Mouse (Mus musculus) urinary bladder, postnatal 4 days (tissue): ENCODE measurements around the gene Dpyd.

Source experiments
- DNase-seq, 2 experiments: peaks; one replicate each; pipeline ENCODE4 v3.0.0; 2021 to 2022; ENCODE audit warnings: low spot score in 2 of 2

Gene Dpyd

GRCm38 (mm10) chr3:118561554-118562310, at the start of gene Dpyd:
Dpyd (plus strand) TSS chr3:118562129.
- DNase-seq = peak; percentile 67 to 79

- no peak for DNase-seq
Measured at GRCm38 (mm10) chr3:118537676-118538075, 24.3 kb upstream of the Dpyd start.

DNA sequence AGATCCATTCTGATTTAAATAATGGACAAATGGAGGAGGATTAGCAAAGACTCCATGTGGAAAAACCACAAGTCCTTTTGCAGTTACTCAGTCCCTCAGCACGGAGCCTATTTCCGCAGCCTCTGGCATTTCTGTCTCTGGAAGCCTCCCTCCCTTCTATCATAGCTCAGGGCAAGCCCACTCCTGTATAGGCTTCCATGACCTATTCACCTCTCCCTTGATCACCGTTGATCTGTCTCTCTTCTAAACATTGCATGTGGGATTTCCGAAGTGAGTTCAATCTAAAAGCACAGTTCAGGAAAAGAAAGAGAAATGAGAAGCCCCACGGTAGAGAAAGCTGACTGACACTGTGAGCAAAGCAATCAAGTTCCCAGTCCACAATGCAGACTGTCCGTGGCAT, 20.2 kb upstream of the Dpyd start:
- DNase-seq = no peak

- no peak for DNase-seq
Measured at GRCm38 (mm10) chr3:118547551-118548210, 14.2 kb upstream of the Dpyd start.

- DNase-seq = no peak
Measured at GRCm38 (mm10) chr3:118557605-118558004, 4.3 kb upstream of the Dpyd start.

DNA sequence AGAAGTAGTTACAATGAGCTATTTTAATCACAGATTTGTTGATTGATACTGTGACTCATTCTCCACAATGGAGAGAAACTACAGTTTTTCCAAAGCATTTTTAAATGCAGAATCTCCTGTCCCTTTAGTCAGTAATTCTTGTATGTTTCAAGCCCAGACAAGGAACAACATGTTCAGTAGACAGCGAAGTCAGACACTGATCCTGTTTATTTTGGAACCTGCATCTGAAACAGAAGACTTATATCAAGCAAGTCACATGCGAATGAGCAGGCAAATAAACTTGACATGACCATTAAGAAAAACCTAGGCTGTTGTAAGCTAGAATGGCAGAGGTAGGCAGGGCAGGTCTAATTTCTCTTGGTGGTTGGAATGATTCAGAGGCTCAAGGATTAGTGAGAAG, 2.0 kb upstream of the Dpyd start:
- DNase-seq = no peak

DNA sequence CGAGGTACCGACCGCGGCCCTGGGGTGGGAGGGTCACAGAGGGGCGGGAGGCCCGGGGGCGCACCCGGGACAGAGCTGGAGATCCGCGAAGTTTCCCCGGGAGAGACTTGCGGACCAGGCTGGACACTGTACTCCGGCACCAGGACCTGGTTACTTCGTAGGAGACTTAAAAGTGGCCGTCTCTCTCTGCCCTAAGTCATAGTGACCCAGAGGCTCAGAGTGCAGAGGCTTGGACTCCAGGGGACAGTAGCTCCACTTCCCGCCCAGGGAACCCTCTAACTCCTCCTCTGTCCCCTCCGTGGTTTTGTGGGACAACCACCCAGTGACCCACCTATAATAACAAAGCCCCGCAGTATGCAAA, 362 bp downstream of the Dpyd start:
- DNase-seq = no peak

- no peak for DNase-seq
Measured at GRCm38 (mm10) chr3:118566779-118567178, 4.8 kb downstream of the Dpyd start.

GRCm38 (mm10) chr3:118570197-118570596, 8.3 kb downstream of the Dpyd start:
- no peak for DNase-seq

GRCm38 (mm10) chr3:118590559-118590958, 28.6 kb downstream of the Dpyd start:
- no peak for DNase-seq

GRCm38 (mm10) chr3:118594864-118595263, 32.9 kb downstream of the Dpyd start:
- DNase-seq = no peak

- DNase-seq = no peak
Measured at GRCm38 (mm10) chr3:118595693-118596092, 33.8 kb downstream of the Dpyd start.

GRCm38 (mm10) chr3:118601689-118602640, 40.0 kb downstream of the Dpyd start:
- DNase-seq = no peak

GRCm38 (mm10) chr3:118608708-118609107, 46.8 kb downstream of the Dpyd start:
- DNase-seq = no peak

DNA sequence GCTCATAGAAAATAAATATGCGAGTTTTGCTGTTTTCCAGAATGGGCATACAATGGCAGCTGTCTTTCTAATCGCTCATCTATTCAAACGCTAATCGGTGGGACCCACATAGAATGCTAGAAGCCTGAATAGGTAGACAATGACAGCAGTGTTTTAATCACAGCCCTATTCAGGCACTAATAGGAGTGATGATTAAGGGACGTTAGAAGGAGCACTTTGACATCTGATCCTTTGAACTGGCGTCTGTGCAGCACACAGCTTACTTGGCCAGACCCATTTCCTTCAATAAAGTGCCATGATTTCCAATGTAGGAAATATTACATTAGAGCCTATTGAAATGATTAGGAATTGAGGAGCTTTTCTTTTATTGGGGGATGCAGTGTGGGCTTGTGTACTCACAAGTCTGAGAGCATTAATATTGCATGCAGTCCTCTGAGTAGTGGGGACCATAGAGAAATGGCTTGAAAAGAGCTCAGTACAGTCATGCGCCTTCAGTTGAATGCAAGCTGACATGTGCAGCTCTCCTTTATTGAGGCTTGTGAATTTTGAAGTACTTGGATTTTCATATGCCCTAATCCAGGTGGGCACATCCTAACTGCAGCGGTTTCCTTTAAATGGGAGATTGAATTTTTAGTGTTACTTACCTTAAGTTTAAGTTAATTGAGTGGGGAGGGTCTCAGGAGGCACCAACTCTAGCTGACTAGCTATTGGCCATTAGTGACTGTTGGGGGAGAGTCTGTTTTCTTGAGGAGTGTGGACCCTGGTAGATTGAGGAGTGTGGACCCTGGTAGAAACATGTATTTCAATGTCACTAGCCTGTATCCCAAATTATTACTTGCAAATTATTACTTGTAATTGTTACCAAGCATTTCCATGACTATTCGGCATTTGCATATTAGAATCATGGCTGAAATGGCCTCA, 64.8 kb downstream of the Dpyd start:
- DNase-seq = no peak

DNA sequence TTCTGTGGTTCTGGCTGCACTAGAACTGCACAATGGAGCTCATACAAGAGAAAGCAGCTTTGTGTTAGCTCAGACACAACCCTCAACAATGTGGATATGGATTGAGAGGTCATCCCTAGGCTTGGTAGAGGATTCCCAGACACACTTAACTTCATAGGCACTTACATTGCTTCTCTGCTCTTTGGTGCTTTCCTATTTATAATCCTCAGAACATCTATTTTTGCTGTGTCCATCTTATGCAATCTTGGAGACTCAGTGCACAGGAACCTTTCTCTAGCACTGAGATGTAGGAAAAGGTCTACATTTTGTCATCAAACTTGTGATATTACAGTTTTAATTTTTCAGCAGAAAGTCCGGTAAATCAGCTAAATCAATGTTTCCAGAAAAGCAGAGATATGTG, 67.8 kb downstream of the Dpyd start:
- DNase-seq = no peak

GRCm38 (mm10) chr3:118646024-118646570, 84.2 kb downstream of the Dpyd start:
- no peak for DNase-seq

DNA sequence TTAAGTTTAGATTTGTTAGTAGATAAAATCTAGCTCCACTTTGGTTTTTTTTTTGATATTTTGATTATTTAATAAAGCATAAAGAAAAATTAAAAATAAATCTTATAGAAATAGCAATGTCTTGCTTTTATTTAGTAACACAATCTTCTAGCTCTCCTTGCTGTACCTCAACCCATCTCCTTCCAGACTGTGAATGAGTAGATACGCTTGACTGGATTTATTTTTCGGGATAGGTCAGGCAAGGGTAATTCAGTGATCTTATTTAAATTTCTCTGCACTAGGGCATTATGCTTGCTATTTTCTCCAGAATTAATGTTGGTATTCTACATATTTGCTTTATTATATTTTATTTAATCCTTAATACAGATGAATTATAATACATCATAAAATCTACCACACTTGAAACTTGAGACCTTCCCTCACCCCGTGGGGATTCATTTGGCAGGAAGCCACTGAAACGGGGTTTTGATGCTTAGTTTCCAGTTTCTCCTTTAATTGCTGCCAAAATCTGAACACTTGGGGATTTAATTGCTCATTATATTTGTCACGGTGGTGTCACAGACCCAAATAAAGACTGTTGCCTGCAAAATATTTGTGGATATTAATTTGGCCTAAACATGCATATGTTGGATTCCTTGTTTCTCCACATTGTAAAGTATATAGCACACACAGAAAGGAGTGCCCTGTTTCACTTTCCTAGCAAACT, 102.2 kb downstream of the Dpyd start:
- DNase-seq = no peak

- DNase-seq = no peak
Measured at GRCm38 (mm10) chr3:118674121-118674745, 112.3 kb downstream of the Dpyd start.

GRCm38 (mm10) chr3:118675441-118675840, 113.5 kb downstream of the Dpyd start:
- DNase-seq = no peak
